Mouse (Mus musculus): ENCODE measurements around the gene Klrc1. TPM values are rescaled to one million over a fixed set of nuclear protein-coding genes. Genes with fewer than 3 reads are reported as not detected.
"Not testable (repeated sequence)": the region's sequence is repeated elsewhere in the genome, so short reads cannot be mapped to it uniquely, and the experiment has no call there.

The Klrc1 gene
- polyA plus RNA-seq, 1 experiment from 2014 or later: not detected

- not testable (repeated sequence) for H3K4me3 ChIP-seq; H3K27me3 ChIP-seq; H3K27ac ChIP-seq; ATAC-seq (ENCODE audit: insufficient number of reproducible peaks, insufficient read depth, low FRiP score, low TSS enrichment); H3K4me1 ChIP-seq; H3K4me2 ChIP-seq (replicated peaks); H3K9me3 ChIP-seq; H3K36me3 ChIP-seq; H3K9ac ChIP-seq
- 74% methylated on average over 2 of the region's 2 CpGs for WGBS
These were observed 47.7 kb downstream of the Klrc1 start for GRCm38 (mm10) chr6:129631046-129631445.

GRCm38 (mm10) chr6:129623735-129624134 lies 55.0 kb downstream of the Klrc1 start, which contains the start of gene Klrk1:
Gene Klrk1, minus strand, starts transcription at chr6:129623864.
- 84% methylated on average over 4 of the region's 4 CpGs for WGBS
- ATAC-seq (ENCODE audit: insufficient number of reproducible peaks, insufficient read depth, low FRiP score, low TSS enrichment): no peak
- H3K27me3 ChIP-seq: no peaks in the 10 kb centered on the region

More at GRCm38 (mm10) chr6:129623735-129624134, 55.0 kb downstream of the Klrc1 start, which contains the start of gene Klrk1:
- H3K4me1 ChIP-seq: no peaks in the 10 kb centered on the region
- no peak within 1 kb of the TSS for H3K9ac ChIP-seq
- H3K36me3 ChIP-seq: no peaks in the 10 kb centered on the region
- no peaks in the 10 kb centered on the region for H3K9me3 ChIP-seq
- no peak within 1 kb of the TSS for H3K4me2 ChIP-seq (replicated peaks)
- H3K4me3 ChIP-seq: no peak within 1 kb of the TSS
- H3K27ac ChIP-seq: no peak within 1 kb of the TSS

Small RNAs within 50 kb of the gene (microRNA-seq; reads per million reads assigned to microRNA genes)
- gene Mir680-1: not detected

Other genes starting within 250 kb of the Klrc1 start
- 1.9 TPM in 2 replicates for gene Clec1a, start 227.0 kb downstream of the Klrc1 start, polyA plus RNA-seq (2016; fragmentation: Nextera tagmentation; extraction: Ambion mirVana)
- gene Olr1, start 171.8 kb downstream of the Klrc1 start, polyA plus RNA-seq (2016; fragmentation: Nextera tagmentation; extraction: Ambion mirVana): 0.04 TPM in 1 of 2 replicates, not detected in the other
- not detected in 2 replicates for gene Tmem52b, start 166.4 kb downstream of the Klrc1 start, polyA plus RNA-seq (2016; fragmentation: Nextera tagmentation; extraction: Ambion mirVana)
- 56.4 and 56.6 TPM in 2 replicates for gene Gabarapl1, start 145.8 kb downstream of the Klrc1 start, polyA plus RNA-seq (2016; fragmentation: Nextera tagmentation; extraction: Ambion mirVana)
- gene Klre1, start 101.1 kb downstream of the Klrc1 start, polyA plus RNA-seq (2016; fragmentation: Nextera tagmentation; extraction: Ambion mirVana): not detected in 2 replicates
- gene Klrd1, start 87.2 kb downstream of the Klrc1 start, polyA plus RNA-seq (2016; fragmentation: Nextera tagmentation; extraction: Ambion mirVana): 0.32 TPM in 1 of 2 replicates, not detected in the other
- 0.05 and 0.14 TPM in 2 replicates for gene Klrk1, start 55.1 kb downstream of the Klrc1 start, polyA plus RNA-seq (2016; fragmentation: Nextera tagmentation; extraction: Ambion mirVana)
- gene Klrc3, start 35.6 kb downstream of the Klrc1 start, polyA plus RNA-seq (2016; fragmentation: Nextera tagmentation; extraction: Ambion mirVana): not detected in 2 replicates
- not detected in 2 replicates for gene Klrc2, start 18.3 kb downstream of the Klrc1 start, polyA plus RNA-seq (2016; fragmentation: Nextera tagmentation; extraction: Ambion mirVana)
- gene Klri1, start 38.2 kb upstream of the Klrc1 start, polyA plus RNA-seq (2016; fragmentation: Nextera tagmentation; extraction: Ambion mirVana): not detected in 2 replicates
- gene Klri2, start 61.5 kb upstream of the Klrc1 start, polyA plus RNA-seq (2016; fragmentation: Nextera tagmentation; extraction: Ambion mirVana): not detected in 2 replicates
- not detected in 2 replicates for gene Gm156, start 105.3 kb upstream of the Klrc1 start, polyA plus RNA-seq (2016; fragmentation: Nextera tagmentation; extraction: Ambion mirVana)
- not detected in 2 replicates for gene Gm17631, start 183.7 kb upstream of the Klrc1 start, polyA plus RNA-seq (2016; fragmentation: Nextera tagmentation; extraction: Ambion mirVana)
- gene Klra17, start 197.7 kb upstream of the Klrc1 start, polyA plus RNA-seq (2016; fragmentation: Nextera tagmentation; extraction: Ambion mirVana): not detected in 2 replicates
- not detected in 2 replicates for gene Klra5, start 238.7 kb upstream of the Klrc1 start, polyA plus RNA-seq (2016; fragmentation: Nextera tagmentation; extraction: Ambion mirVana)

All from embryonic facial prominence, embryonic 12.5 days (tissue).